Mouse (Mus musculus): Measurements from ENCODE around the gene Hdac9. TPM values are rescaled to one million over a fixed set of nuclear protein-coding genes. Genes with fewer than 3 reads are reported as not detected.

Gene Hdac9
- polyA plus RNA-seq, 1 experiment from 2014 or later, result 7.6 TPM

DNA sequence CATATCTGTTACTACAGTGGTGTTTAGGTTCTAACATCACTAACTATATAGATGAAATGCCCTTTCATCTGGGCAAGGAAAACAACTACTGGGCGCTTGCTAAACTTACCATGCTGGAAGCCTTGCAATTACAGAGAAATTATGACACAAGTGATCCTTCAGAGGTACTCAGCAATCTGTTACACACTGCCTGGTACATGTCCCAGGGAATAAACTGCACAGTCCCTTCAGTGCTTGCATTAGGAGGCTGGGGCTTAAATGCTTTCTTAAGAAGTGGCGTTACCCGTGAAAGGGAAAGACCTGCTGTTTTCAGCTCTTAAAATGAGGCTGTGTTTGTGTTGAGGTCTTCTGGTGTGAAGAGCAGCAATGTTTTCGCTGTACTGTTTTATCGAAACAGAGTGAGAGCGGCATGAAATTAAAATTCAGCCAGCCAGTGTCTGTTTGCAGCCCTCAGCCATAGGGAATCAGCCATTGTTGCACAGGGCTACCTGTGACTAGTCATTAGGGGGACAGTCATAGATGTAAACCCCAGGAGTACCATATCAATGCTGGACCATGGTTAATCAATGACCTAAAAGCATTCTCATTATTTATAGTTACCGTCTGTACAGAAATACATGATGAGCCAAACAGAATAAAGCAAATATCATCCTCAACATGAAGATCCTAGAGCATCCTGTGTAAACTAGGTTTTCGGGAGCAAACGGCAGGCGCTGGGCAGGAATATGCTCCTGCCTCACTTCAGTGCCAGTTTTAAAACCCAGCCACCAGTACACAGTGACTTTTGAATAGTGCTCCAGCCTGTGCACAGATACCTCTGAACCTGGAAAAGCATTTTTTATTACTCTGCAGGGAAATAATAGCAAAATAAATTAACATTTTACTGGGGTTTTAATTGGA, 125.4 kb downstream of the Hdac9 start:
- Histone ChIP-seq H3K36me3 (ENCODE audit: insufficient read depth) (no peaks in the 10 kb centered on the region), H3K27ac (ENCODE audit: low read depth) (no peak overlapping the region)
- 78% methylated on average over 10 of the region's 10 CpGs for WGBS

DNA sequence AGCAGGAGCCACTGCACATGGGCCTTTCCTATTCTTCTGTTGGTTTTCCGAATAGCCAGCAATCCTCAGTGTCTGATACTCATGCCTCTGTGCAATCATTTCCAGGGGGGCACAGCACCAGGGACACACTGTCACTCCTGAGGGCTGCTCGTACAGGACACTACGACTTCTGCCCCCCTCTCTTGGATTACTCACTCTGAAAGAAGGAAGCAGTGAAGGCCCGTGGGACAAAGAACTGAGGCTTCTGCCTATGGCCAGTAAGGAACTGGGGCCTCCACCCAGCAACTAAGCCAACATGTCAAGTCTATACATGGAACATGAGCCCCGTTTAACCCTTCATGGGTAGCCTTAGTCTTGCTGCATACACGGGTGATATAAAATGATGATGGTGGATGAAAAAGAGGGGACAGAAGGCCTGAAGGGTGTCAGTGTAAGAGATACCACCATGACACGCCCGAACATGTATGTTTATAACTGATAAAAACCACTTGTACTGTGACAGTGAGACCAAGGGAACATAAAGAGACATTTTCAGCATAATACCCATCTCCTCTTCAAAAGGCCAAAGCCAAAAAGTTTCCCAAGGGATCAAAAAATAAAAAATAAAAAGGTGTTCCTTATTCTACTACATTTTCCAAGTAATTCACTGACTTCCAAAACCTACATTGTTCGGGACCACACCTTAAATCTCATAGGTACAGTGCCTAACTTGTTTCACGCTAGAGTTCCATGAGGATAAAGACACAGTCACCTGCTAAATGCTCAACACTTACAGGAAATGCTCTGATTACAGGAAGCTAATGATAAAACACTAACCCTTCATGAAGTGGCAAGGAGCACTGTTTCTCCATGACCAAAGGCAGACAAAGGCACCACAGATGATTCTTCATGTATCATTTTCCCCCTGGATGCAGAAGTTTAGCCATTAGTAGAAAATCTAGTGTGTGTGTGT, 127.6 kb downstream of the Hdac9 start:
- no peak for TF ChIP-seq CTCF (IDR thresholded peaks at IDR 0.05; ENCODE audit: low read depth)
- 83% methylated on average over 10 of the region's 10 CpGs for WGBS
- ATAC-seq (ENCODE audit: insufficient read depth), result no peak

More for the DNA sequence above, 125.4 kb downstream of the Hdac9 start:
- H3K4me1 ChIP-seq (ENCODE audit: insufficient read depth), result peaks cover 5% of the 10 kb centered on the region
- DNase-seq, result no peak
- H3K4me3 ChIP-seq (ENCODE audit: low read depth, low read length), result no peak overlapping the region
- no peak overlapping the region for H3K9ac ChIP-seq
- no peak for TF ChIP-seq CTCF (IDR thresholded peaks at IDR 0.05; ENCODE audit: low read depth)
- H3K27me3 ChIP-seq (ENCODE audit: insufficient read depth, low read length), result no peaks in the 10 kb centered on the region
- H3K9me3 ChIP-seq (ENCODE audit: low read depth, low read length), result no peaks in the 10 kb centered on the region
- no peak overlapping the region for H3K4me2 ChIP-seq
- ATAC-seq (ENCODE audit: insufficient read depth), result no peak

DNA sequence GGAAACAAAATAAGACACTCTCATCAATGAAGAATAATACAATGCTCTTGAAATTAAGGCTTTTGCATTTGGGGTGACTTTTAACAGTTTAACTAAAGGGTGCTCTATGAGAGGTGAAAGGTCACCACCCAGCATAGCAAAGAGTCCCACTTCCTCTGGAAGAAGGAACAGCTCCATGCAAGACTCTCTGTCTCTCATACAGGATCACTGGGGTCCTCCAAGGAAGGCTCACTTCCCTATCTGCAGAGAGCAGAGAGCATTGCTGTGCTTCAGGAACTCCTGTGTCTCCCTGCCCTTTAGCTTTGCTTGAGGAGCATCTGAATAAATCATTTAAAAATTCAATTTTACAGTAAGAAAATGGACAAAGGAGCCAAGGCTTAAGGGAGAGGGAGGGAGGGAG, 129.5 kb downstream of the Hdac9 start:
- Histone ChIP-seq H3K4me1 (ENCODE audit: insufficient read depth) (no peaks in the 10 kb centered on the region), H3K9ac (no peak overlapping the region), H3K4me3 (ENCODE audit: low read depth, low read length) (no peak overlapping the region), H3K4me2 (no peak overlapping the region), H3K27ac (ENCODE audit: low read depth) (no peak overlapping the region), H3K9me3 (ENCODE audit: low read depth, low read length) (no peaks in the 10 kb centered on the region), H3K36me3 (ENCODE audit: insufficient read depth) (no peaks in the 10 kb centered on the region), H3K27me3 (ENCODE audit: insufficient read depth, low read length) (no peaks in the 10 kb centered on the region)
- no peak for TF ChIP-seq CTCF (IDR thresholded peaks at IDR 0.05; ENCODE audit: low read depth)
- DNase-seq (no peak), ATAC-seq (ENCODE audit: insufficient read depth) (no peak)

More for the DNA sequence above, 127.6 kb downstream of the Hdac9 start:
- DNase-seq, result no peak
- H3K4me2 ChIP-seq, result no peak overlapping the region
- H3K4me3 ChIP-seq (ENCODE audit: low read depth, low read length), result no peak overlapping the region
- no peak overlapping the region for H3K9ac ChIP-seq
- H3K4me1 ChIP-seq (ENCODE audit: insufficient read depth), result no peaks in the 10 kb centered on the region
- no peak overlapping the region for H3K27ac ChIP-seq (ENCODE audit: low read depth)
- H3K9me3 ChIP-seq (ENCODE audit: low read depth, low read length), result no peaks in the 10 kb centered on the region
- no peaks in the 10 kb centered on the region for H3K27me3 ChIP-seq (ENCODE audit: insufficient read depth, low read length)
- H3K36me3 ChIP-seq (ENCODE audit: insufficient read depth), result no peaks in the 10 kb centered on the region

DNA sequence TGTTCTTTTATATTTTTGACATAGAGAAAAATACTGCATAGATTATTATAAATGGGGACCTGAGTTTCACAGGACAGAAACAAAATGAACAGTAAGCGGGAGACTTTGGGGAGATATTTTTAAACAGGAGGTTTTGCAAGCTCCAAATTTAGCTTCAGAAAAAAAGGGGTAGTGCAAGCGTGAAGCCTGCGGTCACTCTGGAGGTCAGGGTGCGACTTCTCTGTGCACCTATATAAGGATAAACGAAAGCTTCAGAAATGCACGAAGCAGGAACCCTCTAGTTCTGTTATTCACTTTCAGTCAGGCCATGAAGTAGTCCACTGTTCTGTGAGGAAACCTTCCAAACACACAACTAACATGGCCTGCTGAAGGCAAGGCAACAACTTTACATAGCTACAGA, 133.3 kb downstream of the Hdac9 start:
- no peaks in the 10 kb centered on the region for H3K4me1 ChIP-seq (ENCODE audit: insufficient read depth)
- no peak overlapping the region for H3K9ac ChIP-seq
- H3K36me3 ChIP-seq (ENCODE audit: insufficient read depth), result no peaks in the 10 kb centered on the region
- ATAC-seq (ENCODE audit: insufficient read depth) (no peak), DNase-seq (no peak)
- 83% methylated on average over 6 of the region's 6 CpGs for WGBS
- no peak overlapping the region for H3K27ac ChIP-seq (ENCODE audit: low read depth)
- H3K4me3 ChIP-seq (ENCODE audit: low read depth, low read length), result no peak overlapping the region
- H3K9me3 ChIP-seq (ENCODE audit: low read depth, low read length), result no peaks in the 10 kb centered on the region
- no peaks in the 10 kb centered on the region for H3K27me3 ChIP-seq (ENCODE audit: insufficient read depth, low read length)
- TF ChIP-seq CTCF (IDR thresholded peaks at IDR 0.05; ENCODE audit: low read depth), result no peak
- H3K4me2 ChIP-seq, result no peak overlapping the region

DNA sequence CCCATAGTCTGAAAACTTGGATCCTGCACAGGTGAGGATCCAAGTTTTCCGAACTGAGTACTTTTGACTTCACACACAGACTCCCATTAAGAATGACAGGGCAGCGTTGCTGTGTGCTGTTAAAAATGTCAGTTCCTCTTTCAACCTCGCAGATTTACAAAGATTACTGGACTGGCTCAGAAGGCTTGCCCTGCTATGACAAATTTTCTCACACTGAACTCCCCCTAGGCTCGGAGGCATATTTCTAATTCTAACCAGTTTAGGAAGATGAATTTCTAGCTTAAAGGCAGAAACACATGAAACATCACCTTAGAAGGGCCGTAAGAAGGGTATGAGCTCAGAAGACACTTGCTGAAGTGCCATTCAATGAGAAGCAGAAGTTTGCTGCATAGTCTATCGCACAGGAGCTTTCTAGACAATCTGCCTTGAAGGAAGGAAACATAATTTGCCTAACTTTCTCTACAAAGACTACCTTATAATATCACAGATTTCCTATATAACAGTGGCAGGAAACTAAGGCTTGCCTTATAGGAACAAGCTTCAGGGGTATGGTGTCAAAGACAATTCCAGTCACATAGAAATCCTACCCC, 137.4 kb downstream of the Hdac9 start:
- no peaks in the 10 kb centered on the region for H3K9me3 ChIP-seq (ENCODE audit: low read depth, low read length)
- H3K4me1 ChIP-seq (ENCODE audit: insufficient read depth), result no peaks in the 10 kb centered on the region
- H3K36me3 ChIP-seq (ENCODE audit: insufficient read depth), result no peaks in the 10 kb centered on the region
- WGBS, result 64% methylated on average over 6 of the region's 6 CpGs
- ATAC-seq (ENCODE audit: insufficient read depth), result no peak
- no peak overlapping the region for H3K4me3 ChIP-seq (ENCODE audit: low read depth, low read length)
- H3K9ac ChIP-seq, result no peak overlapping the region
- no peak overlapping the region for H3K27ac ChIP-seq (ENCODE audit: low read depth)
- no peak for DNase-seq
- TF ChIP-seq CTCF (IDR thresholded peaks at IDR 0.05; ENCODE audit: low read depth), result no peak
- no peak overlapping the region for H3K4me2 ChIP-seq
- H3K27me3 ChIP-seq (ENCODE audit: insufficient read depth, low read length), result no peaks in the 10 kb centered on the region

DNA sequence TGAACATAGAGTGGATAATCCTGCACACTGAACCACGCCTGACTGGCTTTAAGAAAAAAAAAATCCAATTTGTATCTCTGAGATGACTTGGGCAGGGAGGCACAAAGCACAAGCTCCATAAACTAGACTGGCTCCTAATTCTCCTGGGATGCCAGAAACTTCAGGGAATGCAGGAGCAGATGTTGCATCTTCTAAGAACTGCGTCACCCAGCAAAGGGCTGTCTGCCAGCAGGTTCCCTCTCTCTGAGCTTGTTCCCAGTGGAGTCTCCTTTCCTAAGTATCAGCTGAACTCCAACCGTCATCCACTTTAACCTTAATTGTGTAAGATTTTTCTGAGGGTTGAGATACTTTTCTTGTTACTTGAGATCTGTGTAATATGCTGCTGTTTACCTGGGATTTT, 140.7 kb downstream of the Hdac9 start:
- ATAC-seq (ENCODE audit: insufficient read depth) (no peak), DNase-seq (no peak)
- Histone ChIP-seq H3K4me1 (ENCODE audit: insufficient read depth) (no peaks in the 10 kb centered on the region), H3K27me3 (ENCODE audit: insufficient read depth, low read length) (no peaks in the 10 kb centered on the region), H3K27ac (ENCODE audit: low read depth) (no peak overlapping the region), H3K36me3 (ENCODE audit: insufficient read depth) (no peaks in the 10 kb centered on the region), H3K4me3 (ENCODE audit: low read depth, low read length) (no peak overlapping the region), H3K9ac (no peak overlapping the region), H3K4me2 (no peak overlapping the region), H3K9me3 (ENCODE audit: low read depth, low read length) (no peaks in the 10 kb centered on the region)
- WGBS, result 79% methylated on average over 3 of the region's 3 CpGs
- no peak for TF ChIP-seq CTCF (IDR thresholded peaks at IDR 0.05; ENCODE audit: low read depth)

All from lung, embryonic 14.5 days (tissue).